Mouse (Mus musculus) MEL (cell line): ENCODE data around the gene Plbd2.

Experiments used
- CHD1 ChIP-seq: IDR thresholded peaks from 2 replicates; pipeline ENCODE4 v1.6.1; 2012; ENCODE audit warnings: low read depth, mild to moderate bottlenecking, inconsistent platforms, low read length, improper control_type of control experiment
- CHD2 ChIP-seq: IDR thresholded peaks from 2 replicates; pipeline ENCODE4 v1.6.1; 2011; ENCODE audit warnings: low read length, improper control_type of control experiment
- CTCF ChIP-seq, 3 experiments: IDR thresholded peaks in 2 of 3; conservative IDR thresholded peaks in 1 of 3; 2 replicates each; pipeline ENCODE4 v1.5.1; 2011 to 2012; ENCODE audit warnings: low read length in 3 of 3, low read depth in 2 of 3, mild to moderate bottlenecking in 2 of 3, improper control_type of control experiment in 1 of 3, inconsistent platforms in 1 of 3, mixed read lengths in 1 of 3, moderate library complexity in 1 of 3; ENCODE audit not compliant: control insufficient read depth in 1 of 3, insufficient read depth in 1 of 3, poor library complexity in 1 of 3, severe bottlenecking in 1 of 3
- GATA1 ChIP-seq: IDR thresholded peaks from 2 replicates; pipeline ENCODE4 v1.6.1; 2011; ENCODE audit warnings: low read depth, low read length, improper control_type of control experiment
- KAT2A ChIP-seq: conservative IDR thresholded peaks from 2 replicates; pipeline ENCODE4 v1.6.1; 2012; ENCODE audit warnings: low read depth, low read length, improper control_type of control experiment, inconsistent platforms
- MYC ChIP-seq: IDR thresholded peaks from 2 replicates; pipeline ENCODE4 v1.6.1; 2011; ENCODE audit warnings: low read depth, mild to moderate bottlenecking, low read length, improper control_type of control experiment, moderate library complexity
- POLR2A ChIP-seq, 2 experiments: IDR thresholded peaks; 2 replicates each; pipeline ENCODE4 v1.6.1; 2011 to 2012; ENCODE audit warnings: low read length in 2 of 2, mild to moderate bottlenecking in 2 of 2, control low read depth in 1 of 2, improper control_type of control experiment in 1 of 2, low read depth in 1 of 2, moderate library complexity in 1 of 2; ENCODE audit not compliant: control insufficient read depth in 1 of 2, insufficient read depth in 1 of 2, poor library complexity in 1 of 2
- RCOR1 ChIP-seq: IDR thresholded peaks from 2 replicates; pipeline ENCODE4 v1.6.1; 2012; ENCODE audit warnings: low read depth, mild to moderate bottlenecking, inconsistent platforms, low read length, improper control_type of control experiment
- TAL1 ChIP-seq: IDR thresholded peaks from 2 replicates; pipeline ENCODE4 v1.6.1; 2012; ENCODE audit warnings: mild to moderate bottlenecking, inconsistent platforms, low read length, moderate library complexity, mixed read lengths

- TF ChIP-seq CTCF (IDR thresholded peaks at IDR 0.05 in 2 of 3, conservative IDR thresholded peaks at IDR 0.05 in 1 of 3; ENCODE audit: control insufficient read depth in 1 of 3, insufficient read depth in 1 of 3, low read depth in 2 of 3, low read length in 3 of 3, poor library complexity in 1 of 3, severe bottlenecking in 1 of 3) = no peak
- no peak for TF ChIP-seq CHD2
- no peak for TF ChIP-seq TAL1
- no peak for TF ChIP-seq KAT2A
- no peak for TF ChIP-seq RCOR1
- no peak for TF ChIP-seq CHD1
- no peak for TF ChIP-seq GATA1
- no peak for TF ChIP-seq POLR2A (IDR thresholded peaks at IDR 0.05; ENCODE audit: control insufficient read depth in 1 of 2, insufficient read depth in 1 of 2, low read depth in 1 of 2, low read length in 2 of 2, poor library complexity in 1 of 2)
- no peak for TF ChIP-seq MYC
Measured at GRCm38 (mm10) chr5:120434231-120434735, 69.1 kb downstream of the Plbd2 start.
